Mouse (Mus musculus) intestine, embryonic 16.5 days (tissue): ENCODE measurements around the gene Gm6040. TPM values are rescaled to one million over a fixed set of nuclear protein-coding genes. Genes with fewer than 3 reads are reported as not detected.

Experiments used
- polyA plus RNA-seq: library from polyadenylated mRNA; unstranded; fragments of >200 nt; fragmentation: Nextera tagmentation; extraction: Ambion mirVana; gene quantifications from 2 replicates; pipeline ENCODE4 v1.2.1, GENCODE M21; 2015

The Gm6040 gene
- polyA plus RNA-seq, 1 experiment from 2014 or later, result not detected

Other genes with a start within 250 kb of the Gm6040 start
- not detected in 2 replicates for gene Defb33, start 29.4 kb downstream of the Gm6040 start, polyA plus RNA-seq
- gene Gm15056, start 19.4 kb downstream of the Gm6040 start, polyA plus RNA-seq, result not detected in 2 replicates
- not detected in 2 replicates for gene AY761185, start 22.6 kb upstream of the Gm6040 start, polyA plus RNA-seq
- gene Defa21, start 103.5 kb upstream of the Gm6040 start, polyA plus RNA-seq, result not detected in 2 replicates
- gene Defa23, start 133.0 kb upstream of the Gm6040 start, polyA plus RNA-seq, result 0.53 TPM in 1 of 2 replicates, not detected in the other
- not detected in 2 replicates for gene Defa35, start 143.0 kb upstream of the Gm6040 start, polyA plus RNA-seq
- not detected in 2 replicates for gene Defa25, start 162.4 kb upstream of the Gm6040 start, polyA plus RNA-seq
- gene Gm14851, start 174.0 kb upstream of the Gm6040 start, polyA plus RNA-seq, result not detected in 2 replicates
- 0.69 and 1.5 TPM in 2 replicates for gene Defa30, start 212.6 kb upstream of the Gm6040 start, polyA plus RNA-seq
- not detected in 2 replicates for gene Defa22, start 240.2 kb upstream of the Gm6040 start, polyA plus RNA-seq